Mouse (Mus musculus): ENCODE results near the gene Etnk1.

GRCm38 (mm10) chr6:143143775-143144273 lies 23.2 kb upstream of the Etnk1 start:
- TF ChIP-seq POLR2A (IDR thresholded peaks at IDR 0.05; ENCODE audit: extremely low read depth, insufficient read depth, low read length) (no peak), CTCF (IDR thresholded peaks at IDR 0.05; ENCODE audit: low read depth, low read length) (no peak)

Data from liver, adult 2 months (tissue).